Mouse (Mus musculus) spleen, embryonic (tissue): ENCODE results near the gene Cdca3.
"Not testable (repeated sequence)": the region's sequence is repeated elsewhere in the genome, so short reads cannot be mapped to it uniquely, and the experiment has no call there.

Source experiments
- CTCF ChIA-PET: fragments of 350-600 bp; sonication (Branson Sonifier 250); formaldehyde crosslinking; loops from one replicate; lab custom pipeline; 2022; lab: Charles Lee

Gene Cdca3

GRCm38 (mm10) chr6:124829799-124830700 lies 703 bp downstream of the Cdca3 start:
- CTCF ChIA-PET, result interaction anchor here (0.6 kb wide), 2 partner anchors 10 to 591 kb away, joined by 3 read pairs; partner anchors contain the start of gene Gnb3

GRCm38 (mm10) chr6:124831199-124831598 lies 1.9 kb downstream of the Cdca3 start:
- CTCF ChIA-PET, result not testable (repeated sequence)

DNA sequence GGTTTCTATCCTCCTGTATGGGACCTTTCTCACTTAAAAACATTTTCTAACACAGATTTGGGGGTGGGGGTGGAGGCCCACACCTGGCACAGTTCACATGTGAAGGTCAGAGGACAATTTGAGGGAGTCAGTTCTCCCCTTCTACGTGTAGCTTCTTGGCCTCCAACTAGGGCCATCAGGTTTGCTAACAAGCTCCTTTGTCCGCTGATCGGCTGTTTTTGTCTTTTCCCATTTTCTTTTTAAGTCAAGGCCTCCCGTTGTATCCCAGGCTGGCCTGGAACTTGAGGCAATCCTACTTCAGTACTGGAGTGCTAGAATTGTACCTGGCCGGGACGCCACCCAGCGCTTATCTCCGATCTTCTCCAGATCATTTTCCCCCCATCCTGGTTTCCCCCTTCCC lies 2.3 kb downstream of the Cdca3 start:
- CTCF ChIA-PET, result no interaction called here

DNA sequence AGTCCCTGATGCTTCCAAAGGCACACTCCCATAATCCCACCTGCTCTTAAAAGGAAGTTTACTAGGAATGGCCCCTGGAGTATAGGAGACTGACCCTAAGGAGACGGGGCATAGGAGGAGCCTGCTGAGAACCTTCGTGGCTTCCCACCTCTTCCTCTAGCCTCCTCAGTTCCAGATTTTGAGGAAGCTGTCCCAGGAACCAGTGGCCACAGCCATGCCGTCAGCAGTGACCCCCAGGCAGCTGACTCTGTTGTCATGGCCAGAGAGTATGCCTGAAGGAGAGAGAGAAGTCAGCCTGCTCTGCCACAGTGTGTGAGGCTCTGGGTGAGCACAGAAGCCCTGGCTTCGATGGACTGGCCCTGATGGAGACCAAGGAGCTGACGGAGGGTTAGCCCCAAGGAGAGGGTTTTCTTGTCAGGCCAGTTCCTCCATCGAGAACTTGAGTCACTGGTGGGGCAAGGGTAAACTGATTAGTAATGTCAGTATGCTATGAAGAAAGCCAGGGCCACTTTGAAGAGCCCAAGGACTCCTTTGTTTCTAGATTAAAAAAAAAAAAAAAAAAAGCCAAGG lies 5.2 kb downstream of the Cdca3 start:
- CTCF ChIA-PET, result interaction anchor here (0.5 kb wide), 1 partner anchor 16 kb away, joined by 3 read pairs; no protein-coding TSS in a partner anchor

GRCm38 (mm10) chr6:124835531-124835930 lies 6.2 kb downstream of the Cdca3 start:
- CTCF ChIA-PET, result no interaction called here

DNA sequence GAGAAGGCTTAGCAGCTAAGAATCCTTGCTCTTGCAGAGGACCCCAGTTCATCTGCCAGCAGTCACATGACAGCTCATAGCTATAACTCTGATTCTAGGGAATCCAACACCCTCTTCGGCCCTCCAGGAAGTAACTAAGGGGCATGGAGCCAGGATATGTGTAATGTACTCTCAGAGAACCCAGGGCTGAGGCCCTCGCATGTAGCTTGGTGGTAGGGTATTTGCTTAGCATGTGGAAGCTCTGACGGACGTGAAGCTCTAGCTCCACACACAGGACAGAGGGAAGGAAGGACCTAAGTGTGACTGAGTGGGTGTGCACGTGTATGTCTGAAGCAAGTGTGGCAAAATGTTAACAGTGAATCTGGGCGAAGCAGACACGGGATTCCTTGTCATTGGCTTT lies 7.1 kb downstream of the Cdca3 start:
- CTCF ChIA-PET, result no interaction called here

- CTCF ChIA-PET, result interaction anchor here (0.5 kb wide), 1 partner anchor 9 kb away, joined by 3 read pairs; no protein-coding TSS in a partner anchor
Measured at GRCm38 (mm10) chr6:124839805-124840204, 10.5 kb downstream of the Cdca3 start.

- CTCF ChIA-PET, result interaction anchor here (0.5 kb wide), 1 partner anchor 10 kb away, joined by 3 read pairs; no protein-coding TSS in a partner anchor
Measured at GRCm38 (mm10) chr6:124840241-124841167, 11.2 kb downstream of the Cdca3 start, which contains the start of gene Gnb3. Gene Gnb3, minus strand, starts transcription at chr6:124840275.

- CTCF ChIA-PET, result no interaction called here
Measured at GRCm38 (mm10) chr6:124847305-124847704, 18.0 kb downstream of the Cdca3 start.

- CTCF ChIA-PET, result interaction anchor here (0.7 kb wide), 2 partner anchors 16 to 146 kb away, joined by 3 to 11 read pairs; no protein-coding TSS in a partner anchor
Measured at GRCm38 (mm10) chr6:124850535-124850934, 21.2 kb downstream of the Cdca3 start.

GRCm38 (mm10) chr6:124854647-124855046 lies 25.3 kb downstream of the Cdca3 start:
- CTCF ChIA-PET, result no interaction called here

GRCm38 (mm10) chr6:124856321-124856720 lies 27.0 kb downstream of the Cdca3 start:
- CTCF ChIA-PET, result no interaction called here

- CTCF ChIA-PET, result interaction anchor here (0.6 kb wide), 1 partner anchor 88 kb away, joined by 3 read pairs; no protein-coding TSS in a partner anchor
Measured at GRCm38 (mm10) chr6:124856916-124857839, 27.8 kb downstream of the Cdca3 start, which contains the start of gene P3h3. Gene P3h3, minus strand, starts transcription at chr6:124857752.

- CTCF ChIA-PET, result interaction anchor here (0.5 kb wide), 1 partner anchor 30 kb away, joined by 3 read pairs; no protein-coding TSS in a partner anchor
Measured at GRCm38 (mm10) chr6:124857840-124858530, 28.6 kb downstream of the Cdca3 start.

DNA sequence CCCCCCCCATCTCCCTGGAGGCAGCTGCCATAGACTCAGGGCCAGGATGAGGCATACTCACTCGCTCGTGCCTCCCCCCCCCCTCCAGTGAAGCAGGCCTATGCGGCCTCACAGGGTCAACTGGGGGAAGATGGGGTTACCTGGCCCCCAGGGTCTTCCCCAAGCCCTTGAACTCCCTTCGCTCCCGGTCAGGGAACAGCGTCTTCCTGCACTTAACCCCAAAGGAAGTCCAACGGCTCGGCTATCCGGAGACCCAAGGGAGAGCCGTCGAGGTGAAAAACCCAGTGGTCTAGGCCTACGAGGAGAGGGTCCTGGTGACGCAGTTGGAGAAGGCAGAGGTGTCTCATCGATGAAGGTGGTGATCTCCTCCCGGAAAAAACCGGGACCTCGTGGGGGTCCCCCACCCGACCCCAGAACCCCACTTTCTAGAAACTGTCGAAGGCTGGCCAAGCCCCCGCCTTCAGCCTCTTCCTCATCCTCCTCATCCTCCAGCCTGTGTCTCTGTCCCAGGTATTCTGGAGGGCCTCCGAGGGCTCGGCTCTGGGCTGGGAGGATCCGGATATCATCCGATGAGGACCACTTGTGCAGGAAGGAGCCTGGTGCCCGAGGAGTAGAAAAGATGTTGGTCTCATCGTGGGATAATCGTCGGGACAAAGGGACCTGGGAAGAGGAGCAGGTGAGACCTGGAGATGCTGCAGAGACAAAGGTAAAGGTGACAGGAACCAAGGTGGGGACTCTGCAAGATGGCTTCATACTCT lies 29.4 kb downstream of the Cdca3 start:
- CTCF ChIA-PET, result interaction anchor here (0.5 kb wide), 1 partner anchor 29 kb away, joined by 3 read pairs; no protein-coding TSS in a partner anchor

DNA sequence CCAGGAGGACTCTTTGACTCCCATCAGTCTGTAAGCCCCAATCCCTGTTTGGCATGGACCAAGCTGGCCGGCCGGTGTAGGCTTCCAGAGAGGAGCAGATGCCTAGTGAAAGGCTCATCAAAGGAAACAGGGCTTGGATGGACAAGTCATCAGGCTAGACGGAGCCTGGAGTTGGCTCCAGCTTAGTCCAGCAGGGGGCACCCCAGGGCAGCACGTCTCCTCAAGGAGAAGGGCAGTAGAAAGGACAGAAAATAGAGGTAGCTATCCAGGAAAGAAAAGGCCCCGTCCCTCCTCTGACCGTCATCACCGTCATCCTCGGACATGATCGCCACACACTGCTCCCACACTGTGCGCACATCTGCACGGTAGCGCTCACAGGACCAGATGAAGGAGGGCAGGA lies 30.4 kb downstream of the Cdca3 start:
- CTCF ChIA-PET, result interaction anchor here (0.7 kb wide), 1 partner anchor 14 kb away, joined by 3 read pairs; no protein-coding TSS in a partner anchor

- CTCF ChIA-PET, result no interaction called here
Measured at GRCm38 (mm10) chr6:124860511-124860910, 31.2 kb downstream of the Cdca3 start.

DNA sequence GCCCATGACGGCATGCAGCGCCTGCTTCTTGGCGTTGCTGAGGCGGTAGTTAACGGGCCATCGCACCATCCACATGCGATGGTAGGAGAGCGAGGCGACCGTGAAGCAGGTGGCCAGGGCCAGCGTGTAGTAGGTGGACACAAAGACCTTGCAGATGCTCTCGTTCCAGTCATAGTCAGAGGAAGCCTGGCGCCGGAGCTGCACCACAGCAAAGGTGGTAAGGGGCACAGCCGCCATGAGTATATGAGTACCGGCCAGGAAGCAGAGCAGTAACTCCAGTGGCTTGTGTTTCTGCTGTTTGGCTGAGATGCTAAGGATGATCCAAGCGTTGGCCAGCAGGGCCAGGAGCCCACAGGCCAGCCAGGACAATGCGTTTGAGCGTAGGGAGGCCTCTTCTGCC lies 31.9 kb downstream of the Cdca3 start:
- CTCF ChIA-PET, result no interaction called here
